Comparison of ENCODE assay signal across 22 mouse cellular contexts in genomic region chr2:93152191-93152601, GRCm38 (mm10). TPM values are rescaled to one million over a fixed set of nuclear protein-coding genes. Genes with fewer than 3 reads are reported as not detected.
DNase-seq lines count a peak whose midpoint lies in the region; ATAC-seq and TF ChIP-seq lines count a peak whose summit lies in the region.
"Had no signal": no experiment of that assay in that cellular context is flagged by ENCODE, and none has a peak within 500 bp of the region (broad histone marks: within the 10 kb centered on the region; RNA-seq: fewer than 3 reads in every experiment).

No protein-coding gene starts in this region.

- H3K79me2 ChIP-seq in MEL (ENCODE audit: control insufficient read depth, insufficient read depth, low read length, poor library complexity) = no peaks in the 10 kb centered on the region

- WGBS in hindbrain, embryonic 14.5 days = 71% methylated on average over 6 of the region's 6 CpGs
- WGBS in hindbrain, embryonic 11.5 days = 77% methylated on average over 6 of the region's 6 CpGs
- 47% methylated on average over 6 of the region's 6 CpGs for WGBS in hindbrain, postnatal 0 days
- 83% methylated on average over 6 of the region's 6 CpGs for WGBS in forebrain, embryonic 10.5 days

- no peak for DNase-seq in hindbrain, embryonic 14.5 days (ENCODE audit: low spot score)
- no peak for DNase-seq in hindbrain, embryonic 11.5 days (ENCODE audit: low spot score)
- DNase-seq in MEL (ENCODE audit: low read depth, low spot score) = peak; percentile 43
- peak; percentile 75 for DNase-seq in cerebellum, adult 9-10 months
- no peak for DNase-seq in hindbrain, postnatal 0 days (ENCODE audit: low spot score)
- no peak for DNase-seq in layer of hippocampus, adult 9-11 months
- DNase-seq in forebrain, embryonic 10.5 days (ENCODE audit: extremely low spot score, low spot score) = no peak
- DNase-seq: adrenal gland, adult 8-10 months; heart, adult 11 months; heart, postnatal 14 days; kidney, adult 2 months; kidney, postnatal 14 days; liver, embryonic 13.5 days; lung, embryonic 14.5 days; lung, postnatal 36 days; retina, postnatal 1 day; thymus, postnatal 25 days had no signal

- H3K27me3 ChIP-seq in hindbrain, embryonic 14.5 days (ENCODE audit: control insufficient read depth, insufficient read depth, low read length) = no peaks in the 10 kb centered on the region
- H3K27me3 ChIP-seq in hindbrain, embryonic 11.5 days (ENCODE audit: control insufficient read depth, insufficient read depth, low read length) = no peaks in the 10 kb centered on the region
- peaks cover 4 to 5% of the 10 kb centered on the region in 2 experiments for H3K27me3 ChIP-seq in MEL (ENCODE audit: control insufficient read depth in 1 of 2, insufficient read depth in 2 of 2, low read length in 2 of 2)
- no peaks in the 10 kb centered on the region for H3K27me3 ChIP-seq in hindbrain, postnatal 0 days (ENCODE audit: insufficient read depth, low read length)
- 0 out of 2 replicates have a peak, but pooled peaks cover 3% of the 10 kb centered on the region for H3K27me3 ChIP-seq in forebrain, embryonic 10.5 days (ENCODE audit: poor library complexity, severe bottlenecking)

- H3K4me3 ChIP-seq in hindbrain, embryonic 14.5 days (replicated peaks; ENCODE audit: low read length) = no peak overlapping the region
- H3K4me3 ChIP-seq in hindbrain, embryonic 11.5 days (ENCODE audit: low read depth, low read length) = no peak overlapping the region
- no peak overlapping the region for H3K4me3 ChIP-seq in MEL (ENCODE audit: control insufficient read depth in 1 of 2, insufficient read depth in 1 of 2, low read depth in 2 of 2, low read length in 2 of 2)
- no peak overlapping the region for H3K4me3 ChIP-seq in hindbrain, postnatal 0 days (ENCODE audit: low read length)
- no peak overlapping the region for H3K4me3 ChIP-seq in forebrain, embryonic 10.5 days
- H3K4me3 ChIP-seq: heart, embryonic 12.5 days; limb, embryonic 12.5 days; liver, embryonic 13.5 days had no signal

- H3K4me2 ChIP-seq in hindbrain, embryonic 14.5 days (replicated peaks) = no peak overlapping the region
- no peak overlapping the region for H3K4me2 ChIP-seq in hindbrain, embryonic 11.5 days (replicated peaks; ENCODE audit: low read depth, low read length)
- H3K4me2 ChIP-seq in hindbrain, postnatal 0 days (ENCODE audit: low read depth, low read length) = no peak overlapping the region
- H3K4me2 ChIP-seq: heart, embryonic 12.5 days; limb, embryonic 12.5 days; liver, embryonic 13.5 days; lung, embryonic 14.5 days had no signal

- TF ChIP-seq RAD21 in MEL (IDR thresholded peaks at IDR 0.05; ENCODE audit: low read depth, low read length) = no peak

- H3K9me3 ChIP-seq in hindbrain, embryonic 14.5 days (ENCODE audit: control insufficient read depth, low read length) = no peaks in the 10 kb centered on the region
- no peaks in the 10 kb centered on the region for H3K9me3 ChIP-seq in hindbrain, embryonic 11.5 days (ENCODE audit: control insufficient read depth, low read length)
- no peaks in the 10 kb centered on the region for H3K9me3 ChIP-seq in MEL (replicated peaks; ENCODE audit: insufficient read depth, low read length)
- no peaks in the 10 kb centered on the region for H3K9me3 ChIP-seq in hindbrain, postnatal 0 days (ENCODE audit: low read length)
- no peaks in the 10 kb centered on the region for H3K9me3 ChIP-seq in forebrain, embryonic 10.5 days
- H3K9me3 ChIP-seq: heart, embryonic 12.5 days; limb, embryonic 12.5 days; liver, embryonic 13.5 days had no signal

- H3K4me1 ChIP-seq in hindbrain, embryonic 14.5 days (replicated peaks; ENCODE audit: control insufficient read depth, insufficient read depth, low read length) = peaks cover 14% of the 10 kb centered on the region
- no peaks in the 10 kb centered on the region; the same call in 1 of the 2 replicates for H3K4me1 ChIP-seq in hindbrain, embryonic 11.5 days (replicated peaks; ENCODE audit: control insufficient read depth, insufficient read depth, low read length)
- peaks cover 0 to 6% of the 10 kb centered on the region in 2 experiments; a peak in 1 of 4 replicates for H3K4me1 ChIP-seq in MEL (ENCODE audit: control insufficient read depth in 1 of 2, insufficient read depth in 2 of 2, low read length in 2 of 2)
- H3K4me1 ChIP-seq in hindbrain, postnatal 0 days (ENCODE audit: insufficient read depth, low read length) = peaks cover 8% of the 10 kb centered on the region; the same call in 1 of the 2 replicates
- H3K4me1 ChIP-seq in forebrain, embryonic 10.5 days = peaks cover 11% of the 10 kb centered on the region
- H3K4me1 ChIP-seq: limb, embryonic 12.5 days; liver, embryonic 13.5 days had no signal

- no peak for TF ChIP-seq CTCF in MEL (IDR thresholded peaks at IDR 0.05 in 2 of 3, conservative IDR thresholded peaks at IDR 0.05 in 1 of 3; ENCODE audit: control insufficient read depth in 1 of 3, insufficient read depth in 1 of 3, low read depth in 2 of 3, low read length in 3 of 3, poor library complexity in 1 of 3, severe bottlenecking in 1 of 3)
- TF ChIP-seq CTCF in hindbrain, postnatal 0 days (IDR thresholded peaks at IDR 0.05; ENCODE audit: low read depth) = no peak

- 0 out of 2 replicates have a peak overlapping the region, but pooled peaks have one; percentile 26 for H3K27ac ChIP-seq in hindbrain, embryonic 14.5 days
- H3K27ac ChIP-seq in hindbrain, embryonic 11.5 days (ENCODE audit: low read depth, low read length) = no peak overlapping the region
- H3K27ac ChIP-seq in MEL (ENCODE audit: control insufficient read depth, low read depth, low read length) = no peak overlapping the region
- H3K27ac ChIP-seq in hindbrain, postnatal 0 days = peak overlapping the region; percentile 51; the same call in 1 of the 2 replicates
- H3K27ac ChIP-seq in forebrain, embryonic 10.5 days = no peak overlapping the region
- H3K27ac ChIP-seq: limb, embryonic 12.5 days; liver, embryonic 13.5 days had no signal

- H3K36me3 ChIP-seq in hindbrain, embryonic 14.5 days (replicated peaks; ENCODE audit: control insufficient read depth, insufficient read depth) = no peaks in the 10 kb centered on the region
- no peaks in the 10 kb centered on the region for H3K36me3 ChIP-seq in hindbrain, embryonic 11.5 days (ENCODE audit: control insufficient read depth, insufficient read depth, low read length)
- H3K36me3 ChIP-seq in MEL (ENCODE audit: control insufficient read depth in 1 of 2, insufficient read depth in 2 of 2, low read length in 2 of 2) = no peaks in the 10 kb centered on the region
- no peaks in the 10 kb centered on the region for H3K36me3 ChIP-seq in hindbrain, postnatal 0 days (ENCODE audit: insufficient read depth, low read length)
- H3K36me3 ChIP-seq in forebrain, embryonic 10.5 days (replicated peaks) = no peaks in the 10 kb centered on the region
- H3K36me3 ChIP-seq: heart, embryonic 12.5 days; limb, embryonic 12.5 days; liver, embryonic 13.5 days had no signal

- no peak overlapping the region for H3K9ac ChIP-seq in hindbrain, embryonic 14.5 days
- H3K9ac ChIP-seq in hindbrain, embryonic 11.5 days (ENCODE audit: low read depth, low read length) = no peak overlapping the region
- H3K9ac ChIP-seq in MEL (ENCODE audit: control insufficient read depth, low read depth, low read length, poor library complexity, severe bottlenecking) = no peak overlapping the region
- no peak overlapping the region for H3K9ac ChIP-seq in hindbrain, postnatal 0 days (replicated peaks; ENCODE audit: low read length)
- H3K9ac ChIP-seq: heart, embryonic 12.5 days; liver, embryonic 13.5 days; lung, embryonic 14.5 days had no signal

- peak; percentile 63 to 79 for TF ChIP-seq EP300 in MEL (IDR thresholded peaks at IDR 0.05; ENCODE audit: low read depth in 1 of 2, low read length in 2 of 2)

- TF ChIP-seq POLR2A in MEL (IDR thresholded peaks at IDR 0.05; ENCODE audit: control insufficient read depth in 1 of 2, insufficient read depth in 1 of 2, low read depth in 1 of 2, low read length in 2 of 2, poor library complexity in 1 of 2) = no peak

- no peak for ATAC-seq in hindbrain, embryonic 14.5 days (ENCODE audit: low FRiP score)
- no peak for ATAC-seq in hindbrain, embryonic 11.5 days (ENCODE audit: low FRiP score)
- ATAC-seq in hindbrain, postnatal 0 days = no peak
- ATAC-seq: inflammation-experienced regulatory T-cells, adult 6 months; midbrain, embryonic 16.5 days; Patski had no signal

TF ChIP-seq in MEL, 35 proteins besides CTCF, POLR2A, EP300 and RAD21 (continues in another document):
- TF ChIP-seq ZC3H11A (IDR thresholded peaks at IDR 0.05; ENCODE audit: low read depth, low read length) (no peak), RCOR1 (IDR thresholded peaks at IDR 0.05; ENCODE audit: low read depth, low read length) (peak; percentile 97), ZKSCAN1 (IDR thresholded peaks at IDR 0.05; ENCODE audit: low read depth, low read length) (no peak), GABPA (IDR thresholded peaks at IDR 0.05; ENCODE audit: low read depth, low read length) (no peak), NRF1 (IDR thresholded peaks at IDR 0.05; ENCODE audit: insufficient read depth, low read depth, low read length, poor library complexity, severe bottlenecking) (no peak), POLR2AphosphoS5 (IDR thresholded peaks at IDR 0.05; ENCODE audit: borderline replicate concordance, low read depth, low read length) (no peak), NELFE (IDR thresholded peaks at IDR 0.05; ENCODE audit: low read depth, low read length) (no peak), MYC (IDR thresholded peaks at IDR 0.05; ENCODE audit: low read depth, low read length) (no peak), UBTF (IDR thresholded peaks at IDR 0.05; ENCODE audit: borderline replicate concordance, insufficient read depth, low read depth, low read length) (no peak), MXI1 (IDR thresholded peaks at IDR 0.05; ENCODE audit: low read depth, low read length) (no peak), TCF12 (IDR thresholded peaks at IDR 0.05; ENCODE audit: low read depth, low read length) (peak; percentile 78), ELF1 (IDR thresholded peaks at IDR 0.05; ENCODE audit: low read depth, low read length) (no peak), JUND (IDR thresholded peaks at IDR 0.05; ENCODE audit: low read depth, low read length) (no peak), USF2 (IDR thresholded peaks at IDR 0.05; ENCODE audit: borderline replicate concordance in 1 of 2, insufficient read depth in 1 of 2, low read depth in 1 of 2, low read length in 2 of 2) (no peak), ETS1 (IDR thresholded peaks at IDR 0.05; ENCODE audit: low read depth, low read length) (peak; percentile 75)

RNA-seq across cellular contexts. Expression of gene Trp53i11, which starts 35.2 kb away (rescaled TPM):
- polyA plus RNA-seq in hindbrain, embryonic 14.5 days (2014; fragmentation: Nextera tagmentation; extraction: Ambion mirVana) = 99.4 and 106 TPM in 2 replicates
- 204 and 221 TPM in 2 replicates for polyA plus RNA-seq in hindbrain, embryonic 11.5 days (2014; fragmentation: Nextera tagmentation; extraction: Ambion mirVana)
- total RNA-seq in MEL (2012; rRNA removed) = not detected in 2 replicates
- not detected for polyA plus RNA-seq in MEL (2012; ENCODE audit: insufficient read depth in 1 of 2, insufficient read length in 2 of 2, low read depth in 1 of 2, low replicate concordance in 2 of 2, missing spikeins in 1 of 2)
- total RNA-seq in hindbrain, postnatal 0 days (2014; rRNA removed) = 150 and 176 TPM in 2 replicates
- 49.6 and 66.7 TPM in 2 replicates for polyA plus RNA-seq in hindbrain, postnatal 0 days (2015; fragmentation: Nextera tagmentation; extraction: Ambion mirVana)
- polyA plus RNA-seq in forebrain, embryonic 10.5 days (2016; fragmentation: Nextera tagmentation; extraction: Ambion mirVana) = 74.4 and 77.0 TPM in 2 replicates

Comparison
In these comparisons a context has a peak if more than half of its experiments do, and no peak if none do; other contexts are left out.
1. H3K27ac ChIP-seq: peak in hindbrain, embryonic 14.5 days (single experiment) and hindbrain, postnatal 0 days (single experiment); none in hindbrain, embryonic 11.5 days (single experiment), MEL (single experiment) and forebrain, embryonic 10.5 days (single experiment).
2. DNase-seq: peak in MEL (single experiment) and cerebellum, adult 9-10 months (single experiment); none in hindbrain, embryonic 14.5 days (single experiment), hindbrain, embryonic 11.5 days (single experiment), hindbrain, postnatal 0 days (single experiment), layer of hippocampus, adult 9-11 months (single experiment) and forebrain, embryonic 10.5 days (single experiment).
3. RNA of gene Trp53i11, which starts 35.2 kb away (polyA plus RNA-seq): 204 to 221 TPM in hindbrain, embryonic 11.5 days, 99.4 to 106 TPM in hindbrain, embryonic 14.5 days, 74.4 to 77.0 TPM in forebrain, embryonic 10.5 days and 49.6 to 66.7 TPM in hindbrain, postnatal 0 days; not detected in MEL; every median in the first group is over 10 times any median in the second.